Comparison of ENCODE assay signal across 11 mouse cellular contexts in the genomic region with DNA sequence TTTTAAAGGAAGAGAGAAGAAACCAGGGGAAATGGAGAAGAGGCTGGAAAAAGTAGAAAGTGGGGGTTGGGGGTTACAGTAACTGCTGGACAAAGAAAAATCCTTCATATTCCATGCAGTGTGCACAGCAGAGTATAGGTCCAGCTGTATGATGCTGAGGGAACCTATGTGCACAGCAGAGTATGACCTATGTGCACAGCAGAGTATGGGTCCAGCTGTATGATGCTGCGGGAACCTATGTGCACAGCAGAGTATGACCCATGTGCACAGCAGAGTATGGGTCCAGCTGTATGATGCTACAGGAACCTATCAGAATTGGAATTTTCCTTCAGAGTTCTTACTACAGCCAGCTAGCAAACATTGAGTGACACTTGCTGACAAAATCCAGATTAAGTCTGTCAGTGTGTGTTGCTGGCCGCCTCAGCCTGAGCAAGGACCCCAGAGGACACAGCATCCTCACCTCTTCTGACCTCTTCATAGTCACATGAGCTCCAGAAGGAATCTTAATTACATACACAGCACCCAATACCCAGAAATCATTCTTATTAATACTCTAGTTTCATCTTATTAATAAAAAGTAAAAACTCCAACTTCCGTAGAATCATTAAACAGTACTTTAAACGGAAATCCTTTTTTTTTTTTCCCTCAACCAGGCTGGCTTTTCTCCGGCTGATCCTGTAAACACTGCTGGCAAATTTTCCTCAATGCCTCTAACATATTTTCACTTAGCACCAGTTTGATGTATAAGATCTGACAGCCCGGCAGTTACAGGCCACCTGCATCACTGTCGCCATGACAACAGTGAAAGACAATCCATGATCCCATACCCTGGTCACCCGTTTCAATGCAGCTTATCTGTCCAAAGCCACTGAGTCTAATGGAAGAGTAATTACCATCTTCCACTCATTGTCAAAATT. TPM values are rescaled to one million over a fixed set of nuclear protein-coding genes. Genes with fewer than 3 reads are reported as not detected.
A peak's percentile ranks its signal among the peaks of the same experiment; 100 is the strongest.
DNase-seq lines count a peak whose midpoint lies in the region; ATAC-seq and TF ChIP-seq lines count a peak whose summit lies in the region.
"Had no signal": no experiment of that assay in that cellular context is flagged by ENCODE, and none has a peak within 500 bp of the region (broad histone marks: within the 10 kb centered on the region; RNA-seq: fewer than 3 reads in every experiment).

No protein-coding gene starts in this region.

- ATAC-seq in stomach, embryonic 14.5 days (ENCODE audit: insufficient number of reproducible peaks, insufficient read depth, low FRiP score, low read depth): peak; percentile 71; the same call in 1 of the 2 replicates
- no peak for ATAC-seq in stomach, postnatal 0 days (ENCODE audit: low FRiP score, low TSS enrichment)
- peak; percentile 89 for ATAC-seq in embryonic facial prominence, embryonic 14.5 days (ENCODE audit: low read depth)
- peak; percentile 79 for ATAC-seq in hindbrain, postnatal 0 days
- ATAC-seq in kidney, embryonic 16.5 days (ENCODE audit: low FRiP score, low TSS enrichment): no peak

- H3K27ac ChIP-seq in stomach, embryonic 14.5 days (ENCODE audit: low read length): no peak overlapping the region
- H3K27ac ChIP-seq in stomach, postnatal 0 days (replicated peaks): no peak overlapping the region
- no peak overlapping the region for H3K27ac ChIP-seq in embryonic facial prominence, embryonic 14.5 days (replicated peaks; ENCODE audit: low read depth, low read length)
- H3K27ac ChIP-seq in hindbrain, postnatal 0 days: peak overlapping the region; percentile 46
- no peak overlapping the region for H3K27ac ChIP-seq in kidney, embryonic 16.5 days (ENCODE audit: low read length)
- H3K27ac ChIP-seq: embryonic facial prominence, embryonic 13.5 days; liver, embryonic 14.5 days had no signal

- H3K4me1 ChIP-seq in stomach, embryonic 14.5 days (ENCODE audit: control insufficient read depth, insufficient read depth, low read length): peaks cover 12% of the 10 kb centered on the region
- no peaks in the 10 kb centered on the region for H3K4me1 ChIP-seq in stomach, postnatal 0 days (replicated peaks; ENCODE audit: control insufficient read depth, insufficient read depth)
- H3K4me1 ChIP-seq in embryonic facial prominence, embryonic 14.5 days (ENCODE audit: control insufficient read depth, insufficient read depth, low read length): no peaks in the 10 kb centered on the region
- H3K4me1 ChIP-seq in hindbrain, postnatal 0 days (ENCODE audit: insufficient read depth, low read length): peaks cover 10% of the 10 kb centered on the region
- peaks cover 22% of the 10 kb centered on the region for H3K4me1 ChIP-seq in kidney, embryonic 16.5 days (ENCODE audit: insufficient read depth, low read length)

- 31% methylated on average over 8 of the region's 8 CpGs for WGBS in stomach, embryonic 14.5 days
- WGBS in stomach, postnatal 0 days: 47% methylated on average over 8 of the region's 8 CpGs
- WGBS in embryonic facial prominence, embryonic 14.5 days: 44% methylated on average over 8 of the region's 8 CpGs
- WGBS in hindbrain, postnatal 0 days: 35% methylated on average over 8 of the region's 8 CpGs
- WGBS in kidney, embryonic 16.5 days: 46% methylated on average over 8 of the region's 8 CpGs

- no peak for DNase-seq in stomach, postnatal 0 days (ENCODE audit: low spot score)
- peak; percentile 74 for DNase-seq in embryonic facial prominence, embryonic 14.5 days (ENCODE audit: low spot score)
- peak; percentile 80 for DNase-seq in hindbrain, postnatal 0 days (ENCODE audit: low spot score)
- peak; percentile 96 for DNase-seq in retina, postnatal 1 day
- DNase-seq in spleen, adult 18-20 months: no peak
- DNase-seq in gastrocnemius, postnatal 14 days: no peak
- DNase-seq: gastrocnemius, postnatal 36 days had no signal

- no peak for TF ChIP-seq EP300 in stomach, postnatal 0 days (optimal IDR thresholded peaks at IDR 0.05)

- H3K4me2 ChIP-seq in stomach, embryonic 14.5 days (replicated peaks; ENCODE audit: low read depth, low read length): no peak overlapping the region
- H3K4me2 ChIP-seq in stomach, postnatal 0 days (replicated peaks; ENCODE audit: low read depth): no peak overlapping the region
- no peak overlapping the region for H3K4me2 ChIP-seq in embryonic facial prominence, embryonic 14.5 days (ENCODE audit: low read depth, low read length)
- H3K4me2 ChIP-seq in hindbrain, postnatal 0 days (ENCODE audit: low read depth, low read length): peak overlapping the region; percentile 18
- no peak overlapping the region for H3K4me2 ChIP-seq in kidney, embryonic 16.5 days (replicated peaks; ENCODE audit: low read depth, low read length)
- H3K4me2 ChIP-seq: embryonic facial prominence, embryonic 13.5 days had no signal

- no peak overlapping the region for H3K9ac ChIP-seq in stomach, embryonic 14.5 days (replicated peaks; ENCODE audit: low read depth, low read length)
- H3K9ac ChIP-seq in stomach, postnatal 0 days (ENCODE audit: low read length): no peak overlapping the region
- no peak overlapping the region for H3K9ac ChIP-seq in embryonic facial prominence, embryonic 14.5 days (ENCODE audit: low read depth, low read length)
- no peak overlapping the region for H3K9ac ChIP-seq in hindbrain, postnatal 0 days (replicated peaks; ENCODE audit: low read length)
- H3K9ac ChIP-seq in kidney, embryonic 16.5 days (replicated peaks; ENCODE audit: low read length): no peak overlapping the region
- H3K9ac ChIP-seq: embryonic facial prominence, embryonic 13.5 days; liver, embryonic 14.5 days had no signal

- no peak for TF ChIP-seq CTCF in stomach, postnatal 0 days (IDR thresholded peaks at IDR 0.05; ENCODE audit: low read depth)
- TF ChIP-seq CTCF in hindbrain, postnatal 0 days (IDR thresholded peaks at IDR 0.05; ENCODE audit: low read depth): no peak

- no peaks in the 10 kb centered on the region for H3K27me3 ChIP-seq in stomach, embryonic 14.5 days (ENCODE audit: control insufficient read depth, insufficient read depth, low read length)
- H3K27me3 ChIP-seq in stomach, postnatal 0 days (ENCODE audit: control insufficient read depth, insufficient read depth, low read length): no peaks in the 10 kb centered on the region
- no peaks in the 10 kb centered on the region for H3K27me3 ChIP-seq in embryonic facial prominence, embryonic 14.5 days (replicated peaks; ENCODE audit: control insufficient read depth, insufficient read depth, low read length)
- no peaks in the 10 kb centered on the region for H3K27me3 ChIP-seq in hindbrain, postnatal 0 days (ENCODE audit: insufficient read depth, low read length)
- H3K27me3 ChIP-seq in kidney, embryonic 16.5 days (ENCODE audit: insufficient read depth, low read length): no peaks in the 10 kb centered on the region
- H3K27me3 ChIP-seq: embryonic facial prominence, embryonic 13.5 days had no signal

- no peaks in the 10 kb centered on the region for H3K9me3 ChIP-seq in stomach, embryonic 14.5 days (ENCODE audit: control insufficient read depth, low read depth, low read length)
- no peaks in the 10 kb centered on the region for H3K9me3 ChIP-seq in stomach, postnatal 0 days (ENCODE audit: control insufficient read depth, low read length)
- no peaks in the 10 kb centered on the region for H3K9me3 ChIP-seq in embryonic facial prominence, embryonic 14.5 days (ENCODE audit: control insufficient read depth, low read length)
- no peaks in the 10 kb centered on the region for H3K9me3 ChIP-seq in hindbrain, postnatal 0 days (ENCODE audit: low read length)
- H3K9me3 ChIP-seq in kidney, embryonic 16.5 days (ENCODE audit: low read length): no peaks in the 10 kb centered on the region
- H3K9me3 ChIP-seq: embryonic facial prominence, embryonic 13.5 days had no signal

- H3K4me3 ChIP-seq in stomach, embryonic 14.5 days (ENCODE audit: low read depth, low read length): no peak overlapping the region
- no peak overlapping the region for H3K4me3 ChIP-seq in stomach, postnatal 0 days (ENCODE audit: low read depth, low read length)
- no peak overlapping the region for H3K4me3 ChIP-seq in embryonic facial prominence, embryonic 14.5 days (ENCODE audit: low read depth, low read length)
- no peak overlapping the region for H3K4me3 ChIP-seq in hindbrain, postnatal 0 days (ENCODE audit: low read length)
- no peak overlapping the region for H3K4me3 ChIP-seq in kidney, embryonic 16.5 days (ENCODE audit: low read length)
- H3K4me3 ChIP-seq: embryonic facial prominence, embryonic 13.5 days had no signal

- H3K36me3 ChIP-seq in stomach, embryonic 14.5 days (ENCODE audit: control insufficient read depth, insufficient read depth, low read length): no peaks in the 10 kb centered on the region
- no peaks in the 10 kb centered on the region for H3K36me3 ChIP-seq in stomach, postnatal 0 days (ENCODE audit: control insufficient read depth, insufficient read depth, low read length)
- H3K36me3 ChIP-seq in embryonic facial prominence, embryonic 14.5 days (ENCODE audit: control insufficient read depth, insufficient read depth, low read length): no peaks in the 10 kb centered on the region
- no peaks in the 10 kb centered on the region for H3K36me3 ChIP-seq in hindbrain, postnatal 0 days (ENCODE audit: insufficient read depth, low read length)
- no peaks in the 10 kb centered on the region for H3K36me3 ChIP-seq in kidney, embryonic 16.5 days (ENCODE audit: insufficient read depth, low read length)
- H3K36me3 ChIP-seq: embryonic facial prominence, embryonic 13.5 days had no signal

- intact Hi-C loops in gastrocnemius, postnatal 14 days (cut with DNase I; ENCODE audit: low total_unique reads): no loop called here

RNA-seq across cellular contexts. Expression of a gene that starts 43.1 kb away (rescaled TPM):
- polyA plus RNA-seq in stomach, embryonic 14.5 days (2014; fragmentation: Nextera tagmentation; extraction: Ambion mirVana): 8.6 and 9.3 TPM in 2 replicates
- polyA plus RNA-seq in stomach, postnatal 0 days (2015; fragmentation: Nextera tagmentation; extraction: Ambion mirVana): 2.8 and 2.9 TPM in 2 replicates
- 4.8 and 5.1 TPM in 2 replicates for polyA plus RNA-seq in embryonic facial prominence, embryonic 14.5 days (2014; fragmentation: Nextera tagmentation; extraction: Ambion mirVana)
- total RNA-seq in hindbrain, postnatal 0 days (2014; rRNA removed): 18.0 and 18.8 TPM in 2 replicates
- polyA plus RNA-seq in hindbrain, postnatal 0 days (2015; fragmentation: Nextera tagmentation; extraction: Ambion mirVana): 4.3 and 4.8 TPM in 2 replicates
- polyA plus RNA-seq in kidney, embryonic 16.5 days (2015; fragmentation: Nextera tagmentation; extraction: Ambion mirVana): 6.7 and 8.1 TPM in 2 replicates
- 1 to 10 TPM; 3.3 to 3.5 TPM for total RNA-seq in gastrocnemius, postnatal 14 days (2021)

Comparison
In these comparisons a context has a peak if more than half of its experiments do, and no peak if none do; other contexts are left out.
1. ATAC-seq: peak in stomach, embryonic 14.5 days (single experiment), embryonic facial prominence, embryonic 14.5 days (single experiment) and hindbrain, postnatal 0 days (single experiment); none in stomach, postnatal 0 days (single experiment) and kidney, embryonic 16.5 days (single experiment).
2. DNase-seq: peak in embryonic facial prominence, embryonic 14.5 days (single experiment), hindbrain, postnatal 0 days (single experiment) and retina, postnatal 1 day (single experiment); none in stomach, postnatal 0 days (single experiment), spleen, adult 18-20 months (0 of 2) and gastrocnemius, postnatal 14 days (single experiment).